Mouse (Mus musculus) gastrocnemius, postnatal 36 days (tissue): ENCODE results near the gene Eif2b4. TPM values are rescaled to one million over a fixed set of nuclear protein-coding genes. Genes with fewer than 3 reads are reported as not detected.

Source experiments
- DNase-seq, 2 experiments: peaks; one replicate each; pipeline ENCODE4 v3.0.0; 2022
- intact Hi-C: fragments of 180-260 bp; cut with DNase I; formaldehyde crosslinking; loops from one replicate; pipeline ENCODE4 v1.15.1; 2025
- total RNA-seq, 2 experiments: library from RNA; stranded (reverse); gene quantifications; 2 replicates each; pipeline ENCODE4 v1.2.3; 2021

Eif2b4 gene
- total RNA-seq, 2 experiments from 2014 or later = 44.1 to 52.9 TPM

DNA sequence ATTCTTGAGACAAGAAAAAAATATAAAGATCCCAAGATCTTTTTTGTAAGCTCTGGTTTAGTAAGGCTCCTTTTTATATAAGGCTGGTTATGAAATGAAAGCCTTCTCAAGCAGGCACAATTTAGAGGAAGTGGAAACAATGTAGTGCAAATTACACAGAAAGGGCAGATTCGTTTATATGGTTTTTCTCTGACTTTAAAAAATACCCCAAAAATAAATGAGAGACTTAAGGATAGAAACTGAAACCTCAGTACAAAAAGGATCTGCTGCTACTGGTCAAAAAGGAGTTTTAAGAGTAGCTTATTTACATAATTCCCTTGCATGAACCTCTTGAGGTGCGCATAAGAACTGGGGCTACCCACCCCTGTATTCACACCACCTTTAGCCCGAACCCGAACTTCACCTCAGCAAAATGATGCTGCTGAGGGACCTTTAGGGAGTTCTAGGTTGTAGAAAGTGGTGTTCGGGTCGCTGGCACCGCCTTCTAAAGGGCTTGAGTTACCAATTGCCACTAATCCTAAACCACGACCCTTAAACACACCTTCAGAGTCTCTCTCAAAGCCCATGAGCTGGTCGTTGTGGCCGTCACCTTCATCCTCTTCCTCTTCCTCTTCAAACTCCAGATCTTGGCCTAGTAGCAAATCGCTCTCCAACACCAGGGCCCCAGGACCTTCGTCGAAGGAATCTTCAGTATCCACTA lies 8.0 kb upstream of the Eif2b4 start:
- intact Hi-C loops = no loop called here
- DNase-seq = no peak

DNA sequence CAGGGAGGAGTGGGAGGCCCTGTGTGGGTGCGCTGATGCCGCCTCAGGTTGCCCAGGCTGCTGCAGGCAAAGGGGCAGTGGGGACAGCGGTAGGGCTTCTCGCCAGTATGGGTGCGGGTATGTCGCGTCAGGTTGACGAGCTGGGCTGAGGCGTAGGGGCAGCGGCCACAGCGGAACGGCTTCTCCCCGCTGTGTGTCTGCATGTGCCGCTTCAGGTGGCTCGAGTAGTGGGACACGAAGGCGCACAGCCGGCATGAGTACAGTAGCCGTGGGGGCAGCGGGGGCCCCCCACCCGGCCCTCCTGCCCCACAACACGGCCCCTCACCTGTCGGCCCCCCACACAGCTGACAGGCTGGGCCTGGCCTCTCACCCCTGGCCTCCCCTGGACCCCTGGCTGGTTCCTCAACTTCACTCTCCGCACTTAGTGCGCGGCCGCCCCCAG lies 7.1 kb upstream of the Eif2b4 start:
- intact Hi-C loops = no loop called here
- no peak for DNase-seq

DNA sequence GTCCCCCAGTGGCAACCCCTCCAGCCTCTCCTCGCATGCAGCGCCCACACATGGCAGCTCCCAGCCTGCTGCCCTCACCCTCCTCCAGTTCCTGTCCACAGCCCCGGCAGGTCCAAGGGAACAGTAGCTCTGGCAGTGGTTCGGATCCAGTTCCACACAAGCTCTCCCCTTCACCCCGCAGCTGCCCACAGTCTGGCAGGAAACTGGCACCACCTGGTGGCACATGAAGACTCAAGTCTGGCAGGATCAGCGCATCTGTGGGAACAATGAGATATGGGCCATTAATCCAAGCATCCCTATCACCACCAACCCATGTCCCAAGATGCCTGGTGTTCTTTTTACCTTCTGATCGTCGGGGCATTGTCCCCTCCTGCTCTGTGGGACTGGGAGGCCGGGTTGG lies 6.7 kb upstream of the Eif2b4 start:
- no peak for DNase-seq
- intact Hi-C loops = no loop called here

DNA sequence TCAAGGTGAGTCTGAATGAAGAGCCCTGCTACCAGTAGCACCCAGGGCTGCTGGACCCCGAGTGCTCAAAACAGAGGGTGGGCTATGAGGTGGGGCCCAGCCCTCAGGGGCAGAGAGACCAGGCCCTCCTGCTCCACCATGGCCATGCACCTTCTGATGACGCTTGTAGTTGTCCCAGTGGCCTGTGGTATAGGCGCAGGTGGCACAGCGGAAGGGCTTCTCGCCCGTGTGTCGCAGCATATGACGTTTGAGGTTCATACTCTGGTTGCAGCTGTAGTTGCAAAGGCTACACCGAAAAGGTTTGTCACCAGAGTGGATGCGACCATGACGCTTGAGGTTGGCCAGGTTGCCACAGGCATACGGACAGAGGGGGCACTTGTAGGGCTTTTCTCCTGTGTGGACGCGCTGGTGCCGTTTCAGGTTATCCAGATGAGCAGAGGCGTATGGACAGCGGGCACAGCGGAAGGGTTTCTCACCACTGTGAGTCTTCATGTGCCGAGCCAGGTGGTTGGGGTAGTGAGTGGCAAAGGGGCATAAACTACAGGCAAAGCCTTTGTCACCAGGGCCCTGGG lies 6.2 kb upstream of the Eif2b4 start:
- intact Hi-C loops = no loop called here
- DNase-seq = no peak

DNA sequence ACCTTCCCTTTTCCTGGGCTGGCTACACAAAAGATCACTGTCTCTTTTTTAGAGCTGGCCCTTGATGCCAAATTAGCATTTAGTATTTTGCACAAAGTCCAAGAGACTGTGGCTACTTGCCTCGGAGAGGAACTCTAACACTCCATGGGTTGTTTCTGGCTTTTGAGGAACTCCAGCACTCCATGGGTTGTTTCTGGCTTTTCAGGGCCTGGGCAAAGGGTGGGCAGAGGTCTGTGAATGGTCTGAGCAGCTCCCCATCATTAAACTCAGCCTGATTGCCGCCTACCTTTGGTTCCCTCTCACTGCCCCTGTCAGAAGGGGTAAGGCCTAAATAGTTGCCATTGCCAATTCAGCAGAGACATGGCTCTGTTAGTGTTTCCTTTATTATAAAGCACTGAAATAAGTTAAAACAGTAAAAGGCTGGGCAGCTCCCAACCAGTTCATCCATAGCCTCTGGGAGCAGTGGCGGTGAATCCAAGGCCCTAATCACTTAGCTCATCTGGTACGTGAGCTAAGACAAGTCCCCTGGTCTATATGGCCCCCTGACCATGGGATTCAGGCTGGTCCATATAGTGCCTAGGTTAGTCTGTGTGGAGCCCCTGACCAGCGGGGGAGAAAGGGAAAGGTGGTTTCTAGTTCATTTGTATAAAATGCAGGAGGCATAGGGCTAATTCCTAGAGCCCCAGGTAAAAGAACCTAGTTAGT lies 5.5 kb upstream of the Eif2b4 start:
- DNase-seq = no peak
- intact Hi-C loops = no loop called here

DNA sequence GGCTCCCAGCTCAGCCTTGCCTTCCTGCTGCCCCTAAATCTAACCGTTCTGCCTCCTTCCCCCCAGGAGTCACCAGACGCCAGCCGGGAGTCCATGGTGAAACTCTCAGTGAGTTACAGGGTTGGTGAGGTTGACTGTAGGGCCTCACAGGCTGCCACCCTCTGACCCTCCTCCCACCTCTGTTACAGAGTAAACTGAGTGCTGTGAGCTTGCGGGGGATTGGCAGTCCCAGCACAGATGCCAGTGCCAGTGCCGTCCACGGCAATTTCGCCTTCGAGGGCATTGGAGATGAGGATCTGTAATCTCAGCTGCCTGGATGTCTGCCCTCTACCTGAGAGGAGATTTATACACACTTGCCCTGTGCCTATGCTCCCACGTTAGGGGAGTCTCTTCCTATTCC lies 4.9 kb upstream of the Eif2b4 start:
- DNase-seq = no peak
- intact Hi-C loops = no loop called here

DNA sequence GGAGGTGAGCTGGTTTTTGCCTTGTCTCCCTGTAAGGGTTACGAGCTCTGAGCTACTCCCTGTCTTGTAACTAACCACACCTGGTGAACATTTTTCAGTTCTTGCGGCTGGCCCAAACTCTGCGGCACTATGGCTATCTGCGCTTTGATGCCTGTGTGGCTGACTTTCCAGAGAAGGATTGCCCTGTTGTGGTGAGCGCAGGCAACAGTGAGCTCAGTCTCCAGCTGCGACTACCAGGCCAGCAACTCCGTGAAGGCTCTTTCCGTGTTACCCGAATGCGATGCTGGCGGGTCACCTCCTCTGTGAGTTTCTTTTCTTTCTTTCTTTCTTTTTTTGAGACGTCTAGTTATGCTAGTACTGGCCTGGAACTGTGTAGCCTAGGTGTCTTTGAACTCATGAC lies 3.8 kb upstream of the Eif2b4 start:
- intact Hi-C loops = no loop called here

DNA sequence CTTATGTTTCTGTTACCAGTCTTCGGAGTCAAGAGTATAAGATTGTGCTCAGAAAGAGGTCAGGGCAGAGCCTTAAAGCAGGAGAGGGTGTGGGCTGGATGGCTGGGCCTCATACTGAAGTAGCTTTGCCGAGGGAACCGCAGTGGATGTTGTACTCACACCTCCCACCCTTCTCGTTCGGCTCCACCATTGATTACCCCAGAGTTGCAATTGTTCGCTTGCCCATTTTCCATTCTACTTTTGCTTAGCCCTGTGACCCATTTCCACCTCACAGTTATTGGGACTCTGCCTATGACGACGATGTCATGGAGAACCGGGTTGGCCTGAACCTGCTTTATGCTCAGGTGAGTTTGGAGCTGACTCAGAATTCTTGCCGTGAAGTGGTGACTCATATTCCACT lies 3.0 kb upstream of the Eif2b4 start:
- intact Hi-C loops = no loop called here
- no peak for DNase-seq

More for the DNA sequence above, 3.8 kb upstream of the Eif2b4 start:
- no peak for DNase-seq

DNA sequence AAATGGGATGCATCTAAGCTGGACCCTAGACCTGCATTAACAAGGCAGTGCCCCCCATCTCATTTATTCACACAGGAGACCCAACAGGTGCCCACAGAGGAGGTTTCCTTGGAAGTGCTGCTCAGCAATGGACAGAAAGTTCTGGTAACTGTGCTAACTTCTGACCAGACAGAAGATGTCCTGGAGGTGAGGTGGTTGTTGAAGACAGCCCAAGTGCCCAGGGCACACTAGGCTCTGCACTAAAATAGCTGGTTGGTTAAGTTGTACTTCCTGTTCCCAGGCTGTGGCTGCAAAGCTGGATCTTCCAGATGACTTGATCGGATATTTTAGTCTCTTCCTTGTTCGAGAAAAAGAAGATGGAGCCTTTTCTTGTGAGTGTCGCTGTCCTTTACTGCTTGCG lies 2.4 kb upstream of the Eif2b4 start:
- no peak for DNase-seq
- intact Hi-C loops = no loop called here

DNA sequence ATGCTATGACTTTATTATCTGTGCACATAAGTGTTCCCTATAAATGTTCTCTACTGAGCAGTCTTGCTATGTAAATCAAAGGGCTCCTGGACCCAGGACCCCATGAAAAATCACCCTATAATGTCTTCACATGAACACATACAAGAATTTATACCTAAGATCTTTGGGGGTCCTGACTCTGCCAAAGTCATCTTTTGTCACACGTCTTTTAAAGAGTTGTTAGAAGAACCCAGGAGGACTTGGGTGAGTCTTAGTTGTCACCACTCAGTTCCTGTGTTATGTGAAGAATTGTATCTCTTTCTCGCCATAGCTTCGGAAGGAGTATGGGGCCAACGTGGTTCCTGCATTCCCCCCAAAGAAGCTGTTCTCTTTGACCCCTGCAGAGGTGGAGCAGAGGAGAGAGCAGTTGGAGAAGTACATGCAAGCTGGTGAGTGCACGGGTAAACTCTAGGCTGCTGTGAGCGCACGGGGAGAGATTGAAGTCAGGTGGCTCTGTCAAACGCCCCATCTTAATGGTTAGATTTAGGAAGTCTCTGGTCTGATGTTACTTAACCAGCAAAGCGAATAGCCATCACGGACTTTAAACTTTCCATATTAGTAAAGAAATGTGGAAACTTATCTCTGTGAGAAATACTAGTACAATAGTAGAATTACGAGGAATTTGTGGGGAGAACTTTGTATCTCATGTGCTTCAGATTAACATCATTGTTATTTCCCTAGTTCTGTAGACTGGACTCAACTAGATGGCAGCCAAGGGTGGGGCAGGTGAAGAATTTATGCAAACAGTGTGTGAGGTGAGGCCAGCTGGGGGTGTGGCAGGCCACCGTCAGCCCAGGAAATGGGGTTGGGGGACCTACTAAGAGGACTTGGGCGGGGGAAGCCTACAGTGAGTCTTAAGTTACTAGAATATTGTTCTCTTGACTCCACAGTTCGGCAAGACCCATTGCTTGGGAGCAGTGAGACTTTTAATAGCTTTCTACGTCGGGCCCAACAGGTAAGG lies 1.6 kb upstream of the Eif2b4 start:
- intact Hi-C loops = no loop called here
- DNase-seq = no peak

DNA sequence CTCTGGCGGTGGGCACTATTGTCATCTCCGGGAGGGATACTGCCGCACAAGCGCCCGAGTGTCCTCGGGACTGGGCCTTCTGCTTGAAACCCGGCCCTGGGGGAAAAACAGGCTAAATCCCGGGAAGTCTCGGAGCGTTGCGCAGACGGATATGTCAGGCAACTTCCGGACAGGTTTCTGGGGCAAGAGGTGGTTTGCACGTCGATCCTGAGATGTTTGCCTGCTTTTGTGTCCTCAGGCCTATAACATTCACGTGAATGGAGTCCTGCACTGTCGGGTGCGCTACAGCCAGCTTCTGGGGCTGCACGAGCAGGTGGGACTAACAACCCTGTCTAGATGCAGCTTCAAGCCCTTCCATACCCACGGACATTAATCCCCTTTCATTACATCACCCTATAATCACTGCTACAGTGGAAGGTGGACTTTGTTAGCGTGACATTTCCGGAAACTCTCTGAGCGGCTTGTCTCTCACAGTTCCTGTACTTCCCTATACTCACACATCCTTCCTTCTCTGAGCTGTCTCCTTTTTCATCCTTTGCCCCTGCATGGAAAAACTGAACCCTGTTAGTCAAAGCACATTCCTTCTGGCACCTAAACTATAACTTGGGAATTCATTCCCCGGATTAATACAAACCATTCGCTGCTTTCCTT lies 526 bp upstream of the Eif2b4 start:
- DNase-seq = no peak
- intact Hi-C loops = no loop called here

DNA sequence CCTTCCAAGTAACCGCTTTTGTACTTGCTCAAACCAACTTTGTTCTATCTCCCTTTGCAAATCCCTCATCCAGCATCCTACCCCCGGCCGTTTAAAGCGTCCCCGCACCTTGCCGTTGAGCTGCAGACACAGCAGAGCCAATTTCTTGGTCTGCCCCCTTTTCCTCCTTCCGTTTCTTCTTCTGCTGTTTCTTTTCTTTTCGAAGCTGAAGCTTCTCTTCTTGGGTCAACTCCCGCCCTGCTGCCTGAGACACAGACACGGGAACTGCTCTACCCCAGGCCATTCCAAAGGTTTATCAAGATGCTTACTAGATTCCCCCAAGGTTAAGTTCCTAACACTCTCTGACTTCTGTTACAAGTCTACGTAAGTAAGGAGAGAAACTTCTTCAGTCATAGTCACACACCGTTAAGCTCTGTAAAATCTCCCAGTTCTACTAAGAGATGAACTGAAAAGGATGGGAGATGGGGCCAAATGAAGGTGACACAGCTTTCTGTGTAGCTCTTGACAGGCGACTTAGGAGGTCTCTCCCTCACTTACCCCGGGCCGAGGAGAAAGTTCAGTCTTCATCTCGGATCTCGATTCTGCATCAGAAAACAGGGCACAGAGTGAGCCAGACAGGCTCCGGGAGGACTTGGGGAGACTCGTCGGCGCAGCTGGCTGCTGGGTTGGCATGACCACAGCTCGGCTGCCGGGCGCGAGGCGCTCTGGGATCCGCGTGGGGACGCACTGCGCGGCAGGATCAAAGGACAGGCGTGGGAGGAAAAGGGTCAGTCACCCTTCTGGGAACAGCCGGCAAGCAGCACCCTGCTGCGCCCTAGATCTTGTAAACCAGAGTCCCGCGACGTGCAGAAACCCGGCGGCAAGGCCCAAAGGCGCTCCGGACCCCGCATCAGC lies 938 bp downstream of the Eif2b4 start:
- peak in 1 of 2 experiments; percentile 40 for DNase-seq
- intact Hi-C loops = no loop called here

DNA sequence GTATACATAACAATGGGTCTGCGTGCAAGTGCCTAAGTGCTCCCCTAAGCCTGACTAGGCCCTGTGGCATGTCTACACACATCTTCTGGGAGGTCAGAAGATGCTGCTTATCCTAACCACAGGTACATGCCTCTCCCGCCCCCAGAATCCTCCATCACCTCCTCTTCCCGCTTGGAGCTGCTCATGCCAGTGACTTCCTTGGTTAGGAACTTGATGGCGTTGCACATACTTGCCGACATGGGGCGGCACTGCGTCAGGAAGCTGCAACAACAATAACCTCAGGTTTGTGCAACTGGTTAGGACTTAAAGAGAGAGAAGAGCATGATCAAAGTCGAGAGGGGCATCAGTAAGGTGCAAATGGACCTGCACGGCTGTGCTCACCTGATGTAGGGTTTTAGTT lies 3.0 kb downstream of the Eif2b4 start:
- no peak for DNase-seq
- intact Hi-C loops = no loop called here

DNA sequence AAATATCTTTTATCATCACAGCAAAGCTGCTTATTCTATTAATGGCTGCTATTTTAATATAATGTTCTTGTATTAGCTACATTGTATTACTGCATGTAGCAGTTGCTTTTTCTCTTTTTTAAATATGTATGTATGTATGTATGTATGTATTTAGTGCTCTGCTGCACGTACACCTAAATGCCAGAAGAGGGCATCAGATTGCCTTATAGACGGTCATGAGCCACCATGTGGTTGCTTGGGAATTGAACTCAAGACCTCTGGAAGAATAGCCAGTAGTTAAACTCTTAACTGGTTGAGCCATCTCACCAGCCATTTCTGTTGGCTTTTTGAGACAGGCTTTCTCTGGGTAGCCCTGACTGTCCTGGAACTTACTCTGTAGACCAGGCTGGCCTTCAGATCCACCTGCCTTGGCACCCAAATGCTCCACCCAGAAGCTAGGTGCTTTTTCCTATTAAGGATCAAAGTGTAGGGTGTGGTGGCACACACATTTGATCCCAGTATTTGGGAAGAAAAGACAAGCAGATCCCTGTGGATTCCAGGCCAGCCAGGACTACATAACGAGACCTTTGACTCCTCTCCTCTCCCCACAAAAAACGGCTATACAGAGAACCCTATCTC lies 4.9 kb downstream of the Eif2b4 start:
- intact Hi-C loops = no loop called here
- DNase-seq = no peak

DNA sequence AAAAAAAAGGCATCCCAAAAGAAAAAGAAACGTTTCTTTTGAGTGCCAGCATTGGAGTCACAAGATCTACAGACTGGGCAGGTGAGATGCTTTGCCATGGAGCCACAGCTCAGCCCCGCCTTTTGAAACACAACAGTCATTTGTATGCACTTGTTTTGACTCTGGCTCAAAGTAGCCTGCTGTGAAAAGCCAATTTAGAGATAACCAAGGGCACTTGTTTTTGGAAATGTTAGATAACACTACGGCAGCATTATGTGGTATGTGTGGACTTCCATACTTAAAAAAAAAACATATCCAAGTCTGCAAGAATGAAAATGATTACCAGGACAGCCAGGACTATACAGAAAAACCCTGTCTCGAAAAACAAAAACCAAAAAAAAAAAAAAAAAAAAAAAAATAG lies 9.6 kb downstream of the Eif2b4 start:
- no peak for DNase-seq
- intact Hi-C loops = no loop called here

DNA sequence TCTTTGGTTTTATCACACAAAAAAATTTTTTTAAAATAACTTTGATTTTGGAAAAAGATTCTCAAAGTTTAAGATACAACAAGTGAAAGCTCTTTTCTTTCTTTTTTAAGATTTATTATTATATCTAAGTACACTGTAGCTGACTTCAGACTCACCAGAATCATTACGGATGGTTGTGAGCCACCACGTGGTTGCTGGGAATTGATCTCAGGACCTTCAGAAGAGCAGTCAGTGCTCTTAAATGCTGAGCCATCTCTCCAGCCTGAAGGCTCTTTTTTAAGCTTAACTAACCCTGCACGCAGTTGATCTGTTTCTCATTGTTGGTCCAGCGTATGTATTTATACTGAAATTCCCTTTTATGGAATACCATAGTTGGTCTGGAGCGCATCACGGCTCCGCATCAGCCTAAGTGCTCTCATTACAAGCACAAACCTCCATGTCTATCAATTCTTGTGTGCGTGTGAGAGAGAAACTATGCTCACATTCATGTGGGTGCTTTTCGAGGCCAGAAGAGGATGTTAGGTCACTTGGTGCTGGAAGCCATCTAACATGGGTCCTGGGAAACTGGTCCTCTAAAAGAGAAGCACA lies 12.0 kb downstream of the Eif2b4 start:
- intact Hi-C loops = no loop called here
- no peak for DNase-seq

DNA sequence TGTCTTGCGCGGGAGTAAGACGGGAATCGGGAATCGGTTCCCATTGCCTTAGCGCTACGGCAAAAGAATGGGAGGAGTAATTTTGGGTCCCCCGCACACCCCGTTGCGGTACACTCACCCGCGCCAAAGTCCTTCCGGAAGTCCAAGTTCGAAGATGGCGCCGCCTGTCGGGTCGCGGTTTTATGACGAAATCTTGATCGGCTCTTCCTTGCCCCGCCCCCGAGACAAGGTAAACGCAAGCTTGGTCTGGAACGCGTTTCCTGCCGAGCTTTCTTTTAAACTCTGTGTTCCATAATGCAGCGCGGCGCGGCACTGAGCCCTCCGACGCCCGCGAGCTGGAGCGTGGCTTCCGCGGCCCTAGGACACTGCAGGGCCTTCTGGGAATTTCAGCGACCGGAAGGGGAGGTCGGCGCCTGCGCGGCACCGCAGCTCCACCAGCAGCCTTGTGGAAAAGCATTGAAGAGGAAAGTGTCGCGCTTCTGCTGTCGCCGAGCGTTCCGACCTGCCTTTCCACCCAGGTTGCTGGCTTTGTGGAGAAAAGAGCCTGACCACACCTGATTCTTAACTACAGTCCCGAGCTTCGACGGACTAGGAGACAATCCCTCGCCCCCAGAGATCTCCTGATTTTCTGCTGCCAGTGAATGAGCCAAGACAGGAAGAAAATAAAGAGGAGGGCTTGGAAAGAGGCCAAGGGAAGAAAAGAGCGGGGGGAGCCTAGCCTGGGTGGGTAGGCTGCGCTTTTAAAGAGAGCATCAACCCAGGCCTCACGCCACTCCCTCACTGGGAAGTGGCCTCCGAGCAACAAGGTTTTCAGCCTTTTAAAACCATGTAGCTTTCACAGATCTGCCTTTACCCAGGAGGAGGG lies 13.2 kb downstream of the Eif2b4 start, which contains the start of the genes Gm29609 and Gtf3c2:
TSS of gene Gm29609 (minus strand) at position 146 of the 865 bp plus-strand sequence.
TSS of gene Gtf3c2 (minus strand) at position 379 of the 865 bp plus-strand sequence.
- peak; percentile 88 to 91 for DNase-seq
- intact Hi-C loops = no loop called here
